Mouse (Mus musculus): ENCODE results near the gene Oit1. TPM values are rescaled to one million over a fixed set of nuclear protein-coding genes. Genes with fewer than 3 reads are reported as not detected.

The Oit1 gene
- polyA plus RNA-seq, 1 experiment from 2014 or later = not detected

- Histone ChIP-seq H3K4me2 (no peak overlapping the region), H3K4me3 (ENCODE audit: low read depth, low read length) (no peak overlapping the region), H3K27me3 (ENCODE audit: control insufficient read depth, insufficient read depth, low read length) (no peaks in the 10 kb centered on the region), H3K27ac (ENCODE audit: low read depth, low read length) (no peak overlapping the region), H3K9ac (ENCODE audit: low read length) (no peak overlapping the region), H3K4me1 (ENCODE audit: control insufficient read depth, insufficient read depth, low read length) (no peaks in the 10 kb centered on the region), H3K36me3 (ENCODE audit: control insufficient read depth, insufficient read depth, low read length) (no peaks in the 10 kb centered on the region), H3K9me3 (ENCODE audit: control insufficient read depth, low read length) (no peaks in the 10 kb centered on the region)
- WGBS = 75% methylated on average over 4 of the region's 4 CpGs
- DNase-seq (ENCODE audit: low spot score, missing footprints) (no peak), ATAC-seq (ENCODE audit: low FRiP score) (no peak)
These were observed 33.0 kb downstream of the Oit1 start for GRCm38 (mm10) chr14:8345566-8345965.

GRCm38 (mm10) chr14:8342509-8343106 is 35.9 kb downstream of the Oit1 start:
- Histone ChIP-seq H3K4me2 (no peak overlapping the region), H3K36me3 (ENCODE audit: control insufficient read depth, insufficient read depth, low read length) (no peaks in the 10 kb centered on the region), H3K27ac (ENCODE audit: low read depth, low read length) (no peak overlapping the region), H3K27me3 (ENCODE audit: control insufficient read depth, insufficient read depth, low read length) (no peaks in the 10 kb centered on the region), H3K4me1 (ENCODE audit: control insufficient read depth, insufficient read depth, low read length) (no peaks in the 10 kb centered on the region), H3K9me3 (ENCODE audit: control insufficient read depth, low read length) (no peaks in the 10 kb centered on the region), H3K9ac (ENCODE audit: low read length) (no peak overlapping the region), H3K4me3 (ENCODE audit: low read depth, low read length) (no peak overlapping the region)
- no peak for DNase-seq (ENCODE audit: low spot score, missing footprints)
- no peak for ATAC-seq (ENCODE audit: low FRiP score)
- WGBS = 88% methylated on average over 5 of the region's 5 CpGs

GRCm38 (mm10) chr14:8340226-8340625 is 38.3 kb downstream of the Oit1 start:
- Histone ChIP-seq H3K9me3 (ENCODE audit: control insufficient read depth, low read length) (no peaks in the 10 kb centered on the region), H3K4me1 (ENCODE audit: control insufficient read depth, insufficient read depth, low read length) (no peaks in the 10 kb centered on the region), H3K4me3 (ENCODE audit: low read depth, low read length) (no peak overlapping the region), H3K4me2 (no peak overlapping the region), H3K27ac (ENCODE audit: low read depth, low read length) (no peak overlapping the region), H3K27me3 (ENCODE audit: control insufficient read depth, insufficient read depth, low read length) (no peaks in the 10 kb centered on the region), H3K9ac (ENCODE audit: low read length) (no peak overlapping the region), H3K36me3 (ENCODE audit: control insufficient read depth, insufficient read depth, low read length) (no peaks in the 10 kb centered on the region)
- 79% methylated on average over 4 of the region's 4 CpGs for WGBS
- DNase-seq (ENCODE audit: low spot score, missing footprints) (no peak), ATAC-seq (ENCODE audit: low FRiP score) (no peak)

- no peak overlapping the region for H3K4me3 ChIP-seq (ENCODE audit: low read depth, low read length)
- no peak overlapping the region for H3K9ac ChIP-seq (ENCODE audit: low read length)
- no peaks in the 10 kb centered on the region for H3K9me3 ChIP-seq (ENCODE audit: control insufficient read depth, low read length)
- no peaks in the 10 kb centered on the region for H3K4me1 ChIP-seq (ENCODE audit: control insufficient read depth, insufficient read depth, low read length)
- WGBS = 68% methylated on average over 10 of the region's 10 CpGs
- no peaks in the 10 kb centered on the region for H3K36me3 ChIP-seq (ENCODE audit: control insufficient read depth, insufficient read depth, low read length)
- no peak for DNase-seq (ENCODE audit: low spot score, missing footprints)
- no peak overlapping the region for H3K27ac ChIP-seq (ENCODE audit: low read depth, low read length)
- H3K27me3 ChIP-seq (ENCODE audit: control insufficient read depth, insufficient read depth, low read length) = no peaks in the 10 kb centered on the region
- no peak for ATAC-seq (ENCODE audit: low FRiP score)
- H3K4me2 ChIP-seq = no peak overlapping the region
These were observed 42.6 kb downstream of the Oit1 start for GRCm38 (mm10) chr14:8335947-8336346.

- no peaks in the 10 kb centered on the region for H3K9me3 ChIP-seq (ENCODE audit: control insufficient read depth, low read length)
- no peak overlapping the region for H3K4me3 ChIP-seq (ENCODE audit: low read depth, low read length)
- no peaks in the 10 kb centered on the region for H3K36me3 ChIP-seq (ENCODE audit: control insufficient read depth, insufficient read depth, low read length)
- 81% methylated on average over 3 of the region's 3 CpGs for WGBS
- H3K9ac ChIP-seq (ENCODE audit: low read length) = no peak overlapping the region
- no peak overlapping the region for H3K27ac ChIP-seq (ENCODE audit: low read depth, low read length)
- H3K4me2 ChIP-seq = no peak overlapping the region
- DNase-seq (ENCODE audit: low spot score, missing footprints) = no peak
- H3K27me3 ChIP-seq (ENCODE audit: control insufficient read depth, insufficient read depth, low read length) = no peaks in the 10 kb centered on the region
- 0 out of 2 replicates have a peak, but pooled peaks cover 4% of the 10 kb centered on the region for H3K4me1 ChIP-seq (ENCODE audit: control insufficient read depth, insufficient read depth, low read length)
- no peak for ATAC-seq (ENCODE audit: low FRiP score)
These were observed 44.0 kb downstream of the Oit1 start for GRCm38 (mm10) chr14:8334511-8334910.

- H3K9me3 ChIP-seq (ENCODE audit: control insufficient read depth, low read length) = no peaks in the 10 kb centered on the region
- 0 out of 2 replicates have a peak, but pooled peaks cover 4% of the 10 kb centered on the region for H3K4me1 ChIP-seq (ENCODE audit: control insufficient read depth, insufficient read depth, low read length)
- WGBS = 86% methylated on average over 11 of the region's 11 CpGs
- DNase-seq (ENCODE audit: low spot score, missing footprints) = no peak
- H3K9ac ChIP-seq (ENCODE audit: low read length) = no peak overlapping the region
- H3K27ac ChIP-seq (ENCODE audit: low read depth, low read length) = no peak overlapping the region
- H3K4me3 ChIP-seq (ENCODE audit: low read depth, low read length) = no peak overlapping the region
- no peaks in the 10 kb centered on the region for H3K36me3 ChIP-seq (ENCODE audit: control insufficient read depth, insufficient read depth, low read length)
- no peak for ATAC-seq (ENCODE audit: low FRiP score)
- H3K27me3 ChIP-seq (ENCODE audit: control insufficient read depth, insufficient read depth, low read length) = no peaks in the 10 kb centered on the region
- H3K4me2 ChIP-seq = no peak overlapping the region
These were observed 46.0 kb downstream of the Oit1 start for GRCm38 (mm10) chr14:8332314-8333252.

GRCm38 (mm10) chr14:8331307-8331905 is 47.1 kb downstream of the Oit1 start:
- Histone ChIP-seq H3K4me3 (ENCODE audit: low read depth, low read length) (no peak overlapping the region), H3K36me3 (ENCODE audit: control insufficient read depth, insufficient read depth, low read length) (no peaks in the 10 kb centered on the region), H3K9me3 (ENCODE audit: control insufficient read depth, low read length) (no peaks in the 10 kb centered on the region), H3K9ac (ENCODE audit: low read length) (no peak overlapping the region), H3K27me3 (ENCODE audit: control insufficient read depth, insufficient read depth, low read length) (no peaks in the 10 kb centered on the region), H3K27ac (ENCODE audit: low read depth, low read length) (no peak overlapping the region), H3K4me2 (no peak overlapping the region), H3K4me1 (ENCODE audit: control insufficient read depth, insufficient read depth, low read length) (0 out of 2 replicates have a peak, but pooled peaks cover 4% of the 10 kb centered on the region)
- ATAC-seq (ENCODE audit: low FRiP score) = no peak
- DNase-seq (ENCODE audit: low spot score, missing footprints) = no peak
- 89% methylated on average over 14 of the region's 14 CpGs for WGBS

- ATAC-seq (ENCODE audit: low FRiP score) (no peak), DNase-seq (ENCODE audit: low spot score, missing footprints) (no peak)
- WGBS = 78% methylated on average over 6 of the region's 6 CpGs
- Histone ChIP-seq H3K4me1 (ENCODE audit: control insufficient read depth, insufficient read depth, low read length) (0 out of 2 replicates have a peak, but pooled peaks cover 4% of the 10 kb centered on the region), H3K4me3 (ENCODE audit: low read depth, low read length) (no peak overlapping the region), H3K27me3 (ENCODE audit: control insufficient read depth, insufficient read depth, low read length) (no peaks in the 10 kb centered on the region), H3K36me3 (ENCODE audit: control insufficient read depth, insufficient read depth, low read length) (no peaks in the 10 kb centered on the region), H3K4me2 (no peak overlapping the region), H3K9ac (ENCODE audit: low read length) (no peak overlapping the region), H3K9me3 (ENCODE audit: control insufficient read depth, low read length) (no peaks in the 10 kb centered on the region), H3K27ac (ENCODE audit: low read depth, low read length) (no peak overlapping the region)
These were observed 48.2 kb downstream of the Oit1 start for GRCm38 (mm10) chr14:8330390-8330789.

GRCm38 (mm10) chr14:8329552-8329951 is 49.0 kb downstream of the Oit1 start:
- H3K4me3 ChIP-seq (ENCODE audit: low read depth, low read length) = no peak overlapping the region
- H3K4me1 ChIP-seq (ENCODE audit: control insufficient read depth, insufficient read depth, low read length) = 0 out of 2 replicates have a peak, but pooled peaks cover 4% of the 10 kb centered on the region
- H3K4me2 ChIP-seq = no peak overlapping the region
- H3K9ac ChIP-seq (ENCODE audit: low read length) = no peak overlapping the region
- H3K9me3 ChIP-seq (ENCODE audit: control insufficient read depth, low read length) = no peaks in the 10 kb centered on the region
- H3K27me3 ChIP-seq (ENCODE audit: control insufficient read depth, insufficient read depth, low read length) = no peaks in the 10 kb centered on the region
- DNase-seq (ENCODE audit: low spot score, missing footprints) (no peak), ATAC-seq (ENCODE audit: low FRiP score) (peak; percentile 71)
- no peak overlapping the region for H3K27ac ChIP-seq (ENCODE audit: low read depth, low read length)
- H3K36me3 ChIP-seq (ENCODE audit: control insufficient read depth, insufficient read depth, low read length) = no peaks in the 10 kb centered on the region
- WGBS = 32% methylated on average over 4 of the region's 4 CpGs

Data from midbrain, embryonic 11.5 days (tissue).